Mouse (Mus musculus) megakaryocyte progenitor cell, adult 5-6 weeks (primary cell): ENCODE measurements around the gene Inpp5f. TPM values are rescaled to one million over a fixed set of nuclear protein-coding genes. Genes with fewer than 3 reads are reported as not detected.
A peak's percentile ranks its signal among the peaks of the same experiment; 100 is the strongest.
"Not testable (repeated sequence)": the region's sequence is repeated elsewhere in the genome, so short reads cannot be mapped to it uniquely, and the experiment has no call there.

Experiments
- ATAC-seq: replicated peaks from 2 replicates; pipeline ENCODE4 v1.8.0; 2016; ENCODE audit warnings: mild to moderate bottlenecking, moderate TSS enrichment, inconsistent platforms; ENCODE audit not compliant: poor library complexity
- total RNA-seq, 2 experiments: library from RNA; stranded (forward) in 1 of 2; stranded (reverse) in 1 of 2; fragments of 157-497, 149-512 nt in 1 of 2; fragments of 200-1000 nt in 1 of 2; gene quantifications; 2 replicates each; pipeline versions ENCODE4 v1.2.3 to v1.2.4; 2015 to 2017

Gene Inpp5f
- total RNA-seq (2015) (8.4 and 8.8 TPM in 2 replicates), total RNA-seq (2017) (9.8 and 11.2 TPM in 2 replicates)

- peak; percentile 99 for ATAC-seq
These were observed at the start of gene Inpp5f for GRCm38 (mm10) chr7:128610897-128611798. Gene Inpp5f, plus strand, starts transcription at chr7:128611328.

- peak; percentile 81 for ATAC-seq
These were observed 47.8 kb upstream of the Inpp5f start for GRCm38 (mm10) chr7:128563373-128563772.

GRCm38 (mm10) chr7:128566311-128566710 is 44.8 kb upstream of the Inpp5f start:
- no peak for ATAC-seq

GRCm38 (mm10) chr7:128567561-128568244 is 43.4 kb upstream of the Inpp5f start:
- no peak for ATAC-seq

GRCm38 (mm10) chr7:128569429-128569828 is 41.7 kb upstream of the Inpp5f start:
- ATAC-seq, result not testable (repeated sequence)

GRCm38 (mm10) chr7:128569987-128570656 is 41.0 kb upstream of the Inpp5f start:
- ATAC-seq, result peak; percentile 92

- not testable (repeated sequence) for ATAC-seq
These were observed 40.5 kb upstream of the Inpp5f start for GRCm38 (mm10) chr7:128570657-128571056.

- no peak for ATAC-seq
These were observed 39.1 kb upstream of the Inpp5f start for GRCm38 (mm10) chr7:128572030-128572429.

GRCm38 (mm10) chr7:128575211-128575610 is 35.9 kb upstream of the Inpp5f start:
- no peak for ATAC-seq

- ATAC-seq, result 0 out of 2 replicates have a peak, but pooled peaks have one; percentile 21
These were observed 35.3 kb upstream of the Inpp5f start for GRCm38 (mm10) chr7:128575794-128576193.

- ATAC-seq, result no peak
These were observed 33.5 kb upstream of the Inpp5f start for GRCm38 (mm10) chr7:128577607-128578006.

GRCm38 (mm10) chr7:128578199-128578945 is 32.8 kb upstream of the Inpp5f start:
- no peak for ATAC-seq

- no peak for ATAC-seq
These were observed 31.7 kb upstream of the Inpp5f start for GRCm38 (mm10) chr7:128579381-128579780.

GRCm38 (mm10) chr7:128580318-128580717 is 30.8 kb upstream of the Inpp5f start:
- ATAC-seq, result peak; percentile 24; the same call in 1 of the 2 replicates

GRCm38 (mm10) chr7:128581864-128582484 is 29.2 kb upstream of the Inpp5f start:
- peak; percentile 57 for ATAC-seq

GRCm38 (mm10) chr7:128583213-128583948 is 27.7 kb upstream of the Inpp5f start:
- peak; percentile 30 for ATAC-seq

- ATAC-seq, result peak; percentile 75
These were observed 23.7 kb upstream of the Inpp5f start for GRCm38 (mm10) chr7:128587334-128587933.

GRCm38 (mm10) chr7:128591345-128592084 is 19.6 kb upstream of the Inpp5f start:
- peak; percentile 26; the same call in 1 of the 2 replicates for ATAC-seq
